Mouse (Mus musculus): ENCODE data around the gene Ergic1.

Gene Ergic1

DNA sequence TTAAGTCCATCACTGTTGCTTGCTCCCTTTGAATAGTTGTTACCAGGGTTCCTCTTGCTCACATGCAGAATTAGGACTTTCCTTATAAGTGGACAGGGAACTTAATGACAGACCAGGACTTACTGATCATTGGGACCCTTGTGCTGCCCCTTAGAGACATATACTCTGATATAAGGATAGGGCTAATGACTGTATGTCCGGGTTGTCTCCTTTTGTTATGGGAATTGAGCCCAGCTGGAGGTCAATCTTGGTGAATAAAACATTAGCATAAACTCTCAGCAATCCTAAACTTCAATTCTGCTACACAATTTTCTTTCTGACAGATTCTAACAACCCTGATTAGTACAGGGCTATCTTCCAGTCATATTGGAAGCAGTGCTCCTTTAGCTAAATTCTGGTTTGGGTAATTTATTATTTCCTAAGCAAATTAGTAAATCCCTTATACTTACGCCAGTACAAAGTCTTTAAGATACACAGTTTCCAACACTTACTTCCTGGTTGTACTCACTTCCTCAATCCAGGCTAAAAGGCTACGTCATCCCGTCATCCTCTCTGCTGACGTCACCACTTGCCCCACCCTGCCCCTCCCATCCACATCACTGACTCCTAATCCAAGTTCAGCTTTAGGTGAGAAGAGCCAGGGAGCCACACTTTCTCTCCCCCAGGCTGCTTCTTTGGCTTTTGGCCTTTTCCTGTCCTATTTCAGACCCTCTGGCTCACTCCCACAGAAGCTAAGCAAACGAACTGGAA lies 23.4 kb upstream of the Ergic1 start:
- DNase-seq (ENCODE audit: inconsistent ontology term): no peak

DNA sequence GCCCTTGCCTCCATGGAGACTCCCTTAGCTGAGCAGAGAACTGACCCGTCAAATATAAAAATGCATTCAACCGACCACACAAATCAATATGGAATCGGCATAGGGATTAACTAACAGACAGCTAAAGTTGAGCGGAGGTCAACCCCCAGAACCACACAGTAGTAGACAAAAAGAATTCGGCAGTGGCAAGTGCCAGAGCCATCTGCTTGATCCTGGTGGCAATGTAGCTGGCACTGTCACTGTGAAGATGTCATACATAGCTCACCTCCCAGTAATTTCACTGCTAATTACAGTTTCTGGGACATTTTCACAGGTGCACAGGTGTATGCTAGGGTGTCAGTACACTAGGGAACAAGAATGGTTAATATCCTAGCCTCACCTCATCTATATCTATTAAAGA lies 21.2 kb upstream of the Ergic1 start:
- no peak for DNase-seq (ENCODE audit: inconsistent ontology term)

DNA sequence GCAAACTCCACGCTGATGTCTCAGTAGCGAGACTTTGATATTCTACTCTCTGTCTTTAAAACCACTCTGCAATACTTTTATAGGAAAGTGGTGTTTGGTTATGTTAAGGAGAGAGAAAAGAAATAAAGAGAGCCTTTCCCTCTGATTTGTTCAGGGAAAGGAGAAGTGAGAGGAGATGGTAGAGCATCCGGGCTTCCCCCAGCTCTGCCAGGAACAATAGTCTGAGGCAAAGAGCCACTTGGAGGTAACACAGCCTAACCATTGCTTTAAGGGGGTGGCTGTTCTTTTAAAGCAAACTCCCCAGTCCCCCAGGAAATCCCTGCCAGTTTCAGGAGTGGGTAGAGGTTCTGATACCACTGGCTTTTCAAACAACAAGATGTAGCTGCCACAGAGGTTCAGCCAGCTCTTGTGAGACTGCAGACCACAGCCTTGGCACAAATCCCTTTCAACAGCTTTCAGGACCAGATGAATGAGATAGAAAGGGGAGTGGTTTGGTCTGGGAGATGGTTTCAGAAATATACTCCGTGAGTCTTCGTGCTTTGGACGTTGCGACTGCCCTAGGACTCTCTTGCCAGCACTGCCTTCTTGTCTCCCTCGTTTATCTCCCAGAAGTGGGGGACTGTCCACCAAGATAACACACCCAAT lies 16.8 kb upstream of the Ergic1 start:
- DNase-seq (ENCODE audit: inconsistent ontology term): peak; percentile 64

DNA sequence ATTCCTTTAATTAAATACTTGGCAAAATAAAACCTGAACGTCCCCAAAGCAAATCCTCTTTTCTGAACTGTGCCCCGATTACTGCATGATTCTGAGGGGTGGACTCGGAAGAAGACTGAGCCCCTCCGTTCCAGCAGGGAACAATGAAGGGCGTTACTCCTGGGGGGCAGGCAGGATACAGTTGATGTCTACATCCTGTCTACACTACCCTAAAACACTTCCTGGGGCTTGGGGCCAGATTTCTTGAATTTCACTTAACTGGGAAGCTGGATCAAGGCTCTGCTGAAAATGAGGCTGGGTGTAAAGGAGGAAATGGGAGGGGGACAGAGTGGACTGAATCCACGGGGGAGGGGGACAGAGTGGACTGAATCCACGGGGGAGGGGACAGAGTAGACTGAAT lies 13.5 kb upstream of the Ergic1 start:
- DNase-seq (ENCODE audit: inconsistent ontology term): no peak

DNA sequence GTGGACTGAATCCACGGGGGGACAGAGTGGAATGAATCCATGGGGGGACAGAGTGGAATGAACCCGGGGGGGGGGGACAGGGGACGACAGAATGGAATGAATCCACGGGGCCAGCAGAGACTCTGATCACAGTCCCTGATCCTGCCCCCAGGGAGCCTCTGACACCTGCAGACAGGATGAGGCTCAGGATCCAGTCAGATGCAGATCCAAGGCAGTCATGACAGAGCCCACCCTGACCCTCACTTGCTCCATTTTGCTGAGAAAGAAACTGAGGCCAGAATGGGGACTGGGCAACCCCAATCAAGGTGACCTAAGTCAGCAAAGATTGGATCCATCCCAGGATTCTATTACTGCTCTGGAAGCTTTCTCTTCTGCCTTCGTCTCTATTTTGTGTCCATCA lies 12.7 kb upstream of the Ergic1 start:
- no peak for DNase-seq (ENCODE audit: inconsistent ontology term)

DNA sequence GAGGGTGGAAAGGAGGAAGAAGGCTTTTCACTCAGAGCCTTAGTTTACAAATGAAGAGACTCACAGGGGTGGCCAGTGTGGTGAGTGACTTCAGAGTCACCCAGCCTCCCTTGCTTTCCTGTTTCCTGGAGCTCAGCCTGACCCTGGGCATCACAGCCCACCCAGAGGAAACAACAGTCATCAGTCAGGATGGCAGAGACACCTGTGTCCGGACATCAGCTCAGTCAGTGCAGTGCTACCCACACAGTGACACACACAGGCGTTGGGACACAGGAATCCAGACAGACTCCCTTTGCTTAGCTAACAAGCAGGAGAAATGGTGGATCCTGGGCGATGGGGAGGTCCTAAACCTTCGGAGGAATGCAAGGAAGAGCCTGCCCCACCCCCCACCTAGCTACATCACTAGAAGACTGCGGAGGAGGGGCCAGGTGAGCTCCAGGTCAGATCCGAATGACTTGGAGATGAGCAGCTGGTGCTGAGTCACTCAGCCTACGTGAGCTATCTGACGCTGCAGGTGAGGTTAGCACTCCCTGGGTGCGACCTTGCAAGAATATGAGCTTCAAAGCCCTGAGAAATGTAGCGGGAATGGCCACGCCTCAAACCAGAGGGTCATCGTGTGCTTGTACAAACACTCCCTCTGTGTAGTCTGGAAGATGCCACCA lies 12.0 kb upstream of the Ergic1 start:
- no peak for DNase-seq (ENCODE audit: inconsistent ontology term)

DNA sequence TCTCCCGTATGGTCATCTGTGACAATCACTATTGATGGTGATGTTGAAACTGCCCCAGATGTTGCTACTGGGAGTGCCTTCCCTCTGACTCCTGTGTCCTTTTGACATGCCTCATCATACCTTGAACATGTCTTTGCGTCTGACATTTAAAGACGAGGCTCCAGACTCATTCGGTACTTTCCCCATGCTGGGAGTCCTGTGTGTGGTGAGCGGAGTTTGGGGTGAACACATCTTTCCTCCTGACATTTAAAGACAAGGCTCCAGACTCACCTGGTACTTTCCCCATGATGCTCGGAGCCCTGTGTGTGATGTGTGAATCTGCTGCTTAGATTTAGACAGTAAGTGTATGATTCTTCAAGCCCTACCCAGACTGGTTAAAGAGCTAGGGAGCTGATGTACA lies 10.2 kb upstream of the Ergic1 start:
- no peak for DNase-seq (ENCODE audit: inconsistent ontology term)

DNA sequence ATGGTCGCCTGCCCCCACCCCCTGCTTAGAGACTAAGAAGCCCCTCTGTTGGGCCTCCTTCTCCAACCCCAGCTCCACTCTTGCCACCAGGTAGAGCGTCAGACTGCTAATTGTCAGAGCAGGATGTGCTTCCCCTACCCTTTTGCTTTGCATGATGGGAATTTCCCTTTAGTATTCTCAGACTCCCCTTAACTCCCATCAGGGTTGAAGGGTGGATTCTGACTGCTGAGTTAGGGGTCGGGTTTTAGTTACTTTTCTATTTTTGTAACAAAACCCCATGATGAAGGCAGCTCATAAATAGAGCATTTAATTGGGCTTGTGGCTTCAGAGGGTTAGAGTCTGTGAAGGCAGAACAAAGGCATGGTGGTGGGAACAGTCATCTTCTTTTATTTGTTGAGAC lies 8.3 kb upstream of the Ergic1 start:
- no peak for DNase-seq (ENCODE audit: inconsistent ontology term)

- DNase-seq (ENCODE audit: inconsistent ontology term): no peak
Observed at GRCm38 (mm10) chr17:26560526-26561289, 581 bp upstream of the Ergic1 start.

DNA sequence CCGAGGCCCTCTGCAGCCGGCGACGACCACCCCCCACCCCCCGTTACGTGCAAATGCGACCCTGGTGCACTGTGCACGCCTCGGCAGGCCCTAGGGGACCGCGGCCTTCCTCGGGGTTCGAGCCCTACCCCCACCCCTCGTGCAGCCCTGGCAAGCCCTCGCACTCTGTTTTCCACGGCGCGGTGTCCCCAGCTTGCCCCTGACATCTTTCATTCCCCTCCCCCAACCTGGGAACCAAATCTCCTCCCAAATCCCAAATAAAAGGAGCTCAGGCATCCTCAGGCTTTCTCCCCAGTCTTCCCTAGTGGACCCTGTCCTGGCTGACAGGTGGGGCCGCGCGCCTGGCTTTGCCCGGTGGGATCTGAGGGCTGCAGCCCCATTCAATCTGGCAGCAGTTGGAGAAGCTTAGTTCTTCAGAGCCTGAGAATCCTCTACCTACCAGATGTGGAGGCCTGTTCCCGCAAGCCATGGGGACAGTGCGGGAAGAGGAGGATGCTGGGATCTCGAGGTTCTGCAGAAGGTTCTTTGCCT lies 427 bp downstream of the Ergic1 start, which contains the start of gene Dusp1:
Gene Dusp1, minus strand, starts transcription at position 478 of the 531 bp plus-strand sequence.
- peak; percentile 44 for DNase-seq (ENCODE audit: inconsistent ontology term)

DNA sequence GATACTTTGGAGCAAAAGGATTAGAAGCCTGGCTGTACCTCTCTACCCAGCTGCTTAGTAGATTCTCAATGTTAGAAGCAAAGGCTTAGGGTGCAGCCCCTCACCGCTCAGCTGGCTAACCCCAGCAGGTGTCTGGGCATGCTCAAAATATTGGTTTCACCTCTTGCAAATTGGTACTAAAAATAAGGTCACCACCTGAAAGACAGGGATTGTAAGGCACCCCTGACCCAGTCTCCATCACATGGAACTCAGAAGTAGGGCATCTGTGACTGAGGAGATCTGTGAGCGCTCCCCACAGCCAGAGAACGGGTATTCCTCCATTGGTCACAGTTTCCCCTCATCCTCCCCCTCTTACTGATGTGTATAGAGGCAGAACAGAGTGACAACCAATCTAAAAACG lies 1.0 kb downstream of the Ergic1 start:
- no peak for DNase-seq (ENCODE audit: inconsistent ontology term)

DNA sequence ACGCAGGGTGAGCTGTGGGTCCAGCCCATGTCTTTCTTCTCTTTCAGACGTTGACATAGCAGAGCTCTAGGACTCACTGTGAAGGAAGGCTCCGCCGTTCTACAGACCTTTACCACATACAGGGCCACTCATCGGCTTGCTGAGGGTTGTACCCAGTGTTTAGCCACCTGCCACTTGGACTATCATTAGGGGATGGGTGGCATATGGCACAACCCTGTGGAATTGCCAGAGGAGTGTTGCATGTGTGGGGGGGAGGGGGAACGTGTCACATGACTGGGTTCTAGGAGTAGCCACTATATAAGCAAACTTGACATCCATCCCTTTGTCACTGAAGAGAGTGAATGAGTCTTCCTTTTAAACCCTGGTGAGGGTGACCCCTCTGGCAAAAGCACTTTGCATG lies 2.2 kb downstream of the Ergic1 start:
- DNase-seq (ENCODE audit: inconsistent ontology term): no peak

DNA sequence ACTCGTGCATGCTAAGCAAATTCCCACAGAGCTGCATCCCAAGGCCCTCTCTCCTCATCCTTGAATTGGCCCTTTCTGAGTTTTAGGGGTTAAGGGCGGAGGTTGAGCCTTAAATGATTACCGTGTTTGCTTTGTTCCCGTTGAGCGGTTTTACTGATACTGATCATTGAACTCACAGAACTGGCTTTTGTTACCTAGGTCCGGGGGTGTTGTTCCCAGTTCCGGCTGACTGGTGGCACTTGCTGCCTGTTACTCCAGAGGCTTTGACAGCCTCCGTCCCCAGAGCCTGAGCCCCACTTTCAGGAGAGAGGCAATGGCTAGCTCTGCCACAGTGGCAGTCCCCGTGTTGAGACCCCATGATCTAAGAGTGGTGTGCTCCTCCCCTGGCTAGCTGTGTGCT lies 3.1 kb downstream of the Ergic1 start:
- DNase-seq (ENCODE audit: inconsistent ontology term): no peak

DNA sequence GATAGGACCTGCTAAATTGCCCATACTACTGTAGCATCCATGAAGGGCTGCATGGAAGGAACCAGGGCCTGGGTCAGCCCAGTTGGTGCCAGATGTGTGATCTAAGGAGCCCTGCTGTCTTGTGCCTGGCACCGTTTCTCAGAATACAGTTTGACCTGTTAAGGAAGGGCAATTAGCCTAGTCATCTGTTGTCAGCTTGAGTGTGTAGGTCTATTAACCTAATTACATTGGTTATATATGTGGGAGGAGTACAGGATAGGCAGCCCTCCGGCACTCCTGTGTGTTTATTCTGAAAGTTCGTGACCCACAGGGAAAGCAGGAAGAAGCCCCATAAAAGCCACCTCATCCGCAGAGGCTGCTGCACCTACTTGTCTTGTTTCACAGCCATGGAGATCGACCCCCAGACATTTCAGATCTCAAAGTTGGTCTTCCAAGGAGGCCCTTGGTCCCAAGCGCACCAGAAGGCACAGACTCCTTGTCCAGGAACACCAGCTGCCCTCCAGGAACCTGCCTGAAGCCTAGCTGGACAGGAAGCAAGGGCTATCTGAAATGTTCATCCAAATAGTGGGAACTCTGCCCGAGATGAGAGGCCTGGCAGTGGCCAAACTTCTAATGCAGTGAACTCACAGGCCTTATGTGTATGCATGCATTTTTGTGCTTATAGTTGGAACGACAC lies 6.0 kb downstream of the Ergic1 start:
- DNase-seq (ENCODE audit: inconsistent ontology term): no peak

DNA sequence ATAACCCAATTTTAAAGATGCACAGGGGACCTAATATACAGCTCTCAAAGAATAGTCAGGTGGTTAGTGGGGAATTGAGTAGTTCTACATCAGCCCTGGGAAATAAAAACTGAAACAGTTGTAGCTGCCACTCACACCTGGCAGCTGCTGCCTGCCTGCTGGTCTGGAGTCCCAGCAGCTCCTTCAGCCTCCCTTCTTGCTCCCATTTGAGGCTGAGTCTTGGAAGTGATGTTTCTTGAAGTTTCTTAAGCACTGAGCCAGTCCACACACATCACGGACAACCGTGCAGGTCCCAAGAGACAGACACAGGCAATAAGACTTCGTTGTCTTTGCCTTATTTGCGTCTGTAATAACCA lies 6.5 kb downstream of the Ergic1 start:
- no peak for DNase-seq (ENCODE audit: inconsistent ontology term)

DNA sequence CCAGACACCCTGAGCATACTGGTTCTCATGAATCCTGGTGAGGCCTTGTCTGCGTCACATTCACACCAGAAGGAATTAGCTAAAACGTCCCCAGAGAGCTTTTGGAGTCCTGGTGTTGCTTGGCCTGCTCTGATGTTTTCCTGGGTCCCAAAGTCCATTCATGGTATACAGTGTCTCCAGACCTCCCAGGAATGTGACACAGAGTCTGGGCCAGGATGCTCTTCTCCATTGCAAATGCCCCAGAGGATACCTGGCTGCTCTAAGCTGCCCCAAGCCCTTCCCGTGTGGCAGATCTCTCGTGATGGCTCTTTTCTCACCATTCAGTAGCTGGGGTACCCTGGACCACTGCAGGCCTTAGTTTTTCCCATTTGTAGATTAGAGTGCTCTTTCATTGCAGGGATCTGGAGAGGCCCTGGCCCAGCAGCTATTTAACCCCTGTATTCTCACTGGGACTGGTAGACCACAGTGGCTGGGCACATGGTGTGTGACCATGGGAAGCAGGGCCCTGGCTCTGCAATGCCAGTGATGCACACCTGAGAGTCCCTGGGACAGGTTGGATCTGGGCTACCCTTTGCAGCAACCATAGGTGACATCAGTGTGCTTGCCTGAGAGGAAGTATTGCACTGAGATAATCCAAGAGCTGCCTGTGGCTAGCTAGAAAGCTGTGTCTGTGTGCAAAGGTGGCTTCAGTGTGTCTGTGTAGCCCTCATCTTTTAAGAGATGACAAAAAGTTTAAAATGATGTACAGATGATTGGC lies 8.5 kb downstream of the Ergic1 start:
- DNase-seq (ENCODE audit: inconsistent ontology term): no peak

GRCm38 (mm10) chr17:26570651-26571118 lies 9.4 kb downstream of the Ergic1 start:
- no peak for DNase-seq (ENCODE audit: inconsistent ontology term)

DNA sequence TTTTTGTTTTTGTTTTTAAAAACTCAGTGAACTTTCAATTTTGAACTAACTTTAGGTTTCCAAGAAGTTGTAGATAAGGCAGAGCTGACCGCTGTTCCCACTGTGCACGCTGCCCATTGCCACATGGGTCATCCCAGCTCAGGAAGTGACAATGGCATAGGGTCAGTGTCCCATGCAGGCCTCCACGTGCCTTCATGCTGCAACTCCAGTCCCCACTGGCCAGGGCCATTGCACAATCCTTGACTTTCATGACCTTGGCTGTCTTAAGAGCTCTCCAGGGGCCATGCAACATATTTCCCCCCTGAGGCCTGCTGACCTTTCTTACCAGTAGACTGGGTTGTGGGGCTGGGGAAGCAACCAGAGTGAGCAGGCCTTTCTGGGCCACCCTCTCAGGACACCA lies 10.1 kb downstream of the Ergic1 start:
- DNase-seq (ENCODE audit: inconsistent ontology term): no peak

DNA sequence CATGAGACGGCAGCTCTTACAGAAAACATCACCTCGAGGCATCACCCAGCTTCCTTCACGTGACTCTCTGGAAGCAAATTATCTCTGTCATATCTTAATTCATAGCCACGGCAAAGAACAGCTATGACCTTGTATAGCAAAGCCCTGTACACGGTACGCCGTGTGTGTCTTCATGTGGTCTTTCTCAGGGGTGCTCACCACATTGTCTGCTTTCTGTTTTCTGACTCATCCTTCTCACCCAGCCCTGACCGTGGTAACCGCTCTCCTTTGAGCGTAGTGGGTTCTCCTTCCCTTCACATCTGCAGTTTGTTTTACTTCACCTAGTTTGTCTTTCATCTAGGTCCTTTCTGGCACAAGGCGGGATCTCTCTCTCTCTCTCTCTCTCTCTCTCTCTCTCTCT lies 11.0 kb downstream of the Ergic1 start:
- no peak for DNase-seq (ENCODE audit: inconsistent ontology term)

GRCm38 (mm10) chr17:26574118-26574517 lies 12.8 kb downstream of the Ergic1 start:
- no peak for DNase-seq (ENCODE audit: inconsistent ontology term)

DNA sequence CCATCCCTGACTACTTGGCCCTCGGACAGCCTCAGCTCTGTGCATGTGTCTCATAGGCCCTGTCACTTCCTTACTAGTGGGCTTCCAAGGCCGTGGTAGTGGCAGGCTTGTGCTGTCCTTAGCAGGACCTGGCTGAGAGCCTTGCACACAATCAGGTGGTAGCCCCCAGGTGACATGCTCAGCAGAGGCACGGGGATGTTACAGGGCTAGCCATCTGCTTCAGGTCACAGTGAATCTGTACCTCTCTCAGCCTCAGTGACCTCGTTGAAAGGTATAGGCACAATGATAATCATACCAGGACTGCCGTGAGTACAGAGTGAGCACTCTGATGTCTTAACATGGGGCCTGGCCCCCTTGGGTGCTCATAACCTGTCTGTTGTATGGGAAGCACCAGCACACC lies 13.4 kb downstream of the Ergic1 start:
- DNase-seq (ENCODE audit: inconsistent ontology term): no peak
